Mouse (Mus musculus) liver, embryonic 13.5 days (tissue): Measurements from ENCODE around the gene Chst8. TPM values are rescaled to one million over a fixed set of nuclear protein-coding genes. Genes with fewer than 3 reads are reported as not detected.

Source experiments
- ATAC-seq: fragments of 200-750 bp; cut with Nextera tagmentation; 2 replicates; pipeline ENCODE4 v1.8.0; 2017; ENCODE audit warnings: low read depth, mild to moderate bottlenecking, moderate number of reproducible peaks, moderate library complexity
- DNase-seq: peaks from one replicate; pipeline ENCODE4 v3.0.0; 2022
- H3K27ac ChIP-seq: fragments of 300-500 bp; sonication (generic); 2 replicates; pipeline ENCODE4 v1.5.1; 2015; ENCODE audit warnings: moderate library complexity, mild to moderate bottlenecking, inconsistent platforms
- H3K27me3 ChIP-seq: fragments of 300-500 bp; sonication (generic); 2 replicates; pipeline ENCODE4 v1.6.1; 2015; ENCODE audit warnings: mild to moderate bottlenecking, inconsistent platforms
- H3K36me3 ChIP-seq: fragments of 300-500 bp; sonication (generic); 2 replicates; pipeline ENCODE4 v1.6.1; 2015; ENCODE audit warnings: mild to moderate bottlenecking, inconsistent platforms
- H3K4me1 ChIP-seq: fragments of 300-500 bp; sonication (generic); replicated peaks from 2 replicates; pipeline ENCODE4 v1.6.1; 2015; ENCODE audit warnings: inconsistent platforms
- H3K4me2 ChIP-seq: fragments of 300-500 bp; sonication (generic); 2 replicates; pipeline ENCODE4 v1.6.1; 2015; ENCODE audit warnings: inconsistent platforms, mild to moderate bottlenecking, moderate library complexity
- H3K4me3 ChIP-seq: fragments of 300-500 bp; sonication (generic); replicated peaks from 2 replicates; pipeline ENCODE4 v1.5.1; 2015; ENCODE audit warnings: mild to moderate bottlenecking, inconsistent platforms
- H3K9ac ChIP-seq: fragments of 300-500 bp; sonication (generic); 2 replicates; pipeline ENCODE4 v1.6.1; 2015; ENCODE audit warnings: mild to moderate bottlenecking, inconsistent platforms
- H3K9me3 ChIP-seq: fragments of 300-500 bp; sonication (generic); replicated peaks from 2 replicates; pipeline ENCODE4 v1.6.1; 2016; ENCODE audit warnings: inconsistent platforms
- WGBS: fragments of 180-500 bp; shearing (Covaris S2); methylation state at CpG from one replicate; pipeline ENCODE4 v1.1.7; 2015; ENCODE audit not compliant: insufficient replicate concordance; 5-methylcytosine and 5-hydroxymethylcytosine counted together
- polyA plus RNA-seq: library from polyadenylated mRNA; unstranded; fragments of >200 nt; fragmentation: Nextera tagmentation; extraction: Ambion mirVana; gene quantifications from 2 replicates; pipeline ENCODE4 v1.2.1, GENCODE M21; 2015

Chst8 gene
- polyA plus RNA-seq, 1 experiment from 2014 or later, result 0.53 TPM

DNA sequence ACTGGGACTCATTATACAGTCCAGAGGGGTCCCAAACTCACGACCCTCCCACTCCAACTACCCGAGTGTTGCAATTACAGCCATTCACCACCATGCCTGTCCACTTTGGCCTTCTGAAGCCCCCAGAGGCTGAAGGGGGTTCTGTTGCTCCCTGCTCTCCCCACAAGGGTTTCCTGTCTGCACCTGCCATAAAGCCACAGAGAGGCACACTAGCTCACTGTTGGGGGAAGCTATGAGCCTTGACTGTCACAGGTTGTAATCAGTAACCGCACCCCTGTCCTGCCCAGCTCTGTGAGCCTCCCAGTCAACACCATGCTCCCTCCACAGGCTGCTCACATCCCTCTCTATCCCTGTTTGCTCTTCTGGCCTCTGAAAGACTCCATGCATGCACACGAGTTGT, 64.0 kb downstream of the Chst8 start:
- DNase-seq (no peak), ATAC-seq (no peak)
- WGBS, result 34% methylated on average over 4 of the region's 4 CpGs
- Histone ChIP-seq H3K9ac (no peak overlapping the region), H3K9me3 (no peaks in the 10 kb centered on the region), H3K27me3 (no peaks in the 10 kb centered on the region), H3K4me1 (no peaks in the 10 kb centered on the region), H3K4me3 (no peak overlapping the region), H3K27ac (no peak overlapping the region), H3K4me2 (no peak overlapping the region), H3K36me3 (no peaks in the 10 kb centered on the region)

DNA sequence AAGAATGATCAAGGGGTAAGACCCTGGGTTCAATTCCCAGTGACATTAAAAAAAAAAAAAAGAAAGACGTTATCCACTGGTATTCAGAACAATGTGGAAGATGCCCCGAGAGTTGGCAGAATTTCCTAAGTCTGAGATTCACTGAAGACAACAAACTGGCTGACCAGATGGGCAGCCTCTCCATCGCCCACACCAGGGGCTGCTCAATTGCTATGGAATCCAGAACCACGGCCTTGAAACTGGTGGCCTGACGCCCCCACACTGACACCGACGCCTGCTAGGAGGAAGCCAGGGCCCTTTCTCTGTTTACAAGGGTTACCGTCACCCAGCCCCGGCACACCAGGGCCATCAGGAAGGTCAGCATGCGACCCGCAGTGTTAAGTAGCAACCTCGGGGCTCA, 64.8 kb downstream of the Chst8 start:
- no peaks in the 10 kb centered on the region for H3K4me1 ChIP-seq
- no peak for DNase-seq
- ATAC-seq, result no peak
- H3K9ac ChIP-seq, result no peak overlapping the region
- H3K4me3 ChIP-seq, result no peak overlapping the region
- no peak overlapping the region for H3K27ac ChIP-seq
- H3K4me2 ChIP-seq, result no peak overlapping the region
- no peaks in the 10 kb centered on the region for H3K36me3 ChIP-seq
- no peaks in the 10 kb centered on the region for H3K27me3 ChIP-seq
- WGBS, result 52% methylated on average over 12 of the region's 12 CpGs
- H3K9me3 ChIP-seq, result no peaks in the 10 kb centered on the region

DNA sequence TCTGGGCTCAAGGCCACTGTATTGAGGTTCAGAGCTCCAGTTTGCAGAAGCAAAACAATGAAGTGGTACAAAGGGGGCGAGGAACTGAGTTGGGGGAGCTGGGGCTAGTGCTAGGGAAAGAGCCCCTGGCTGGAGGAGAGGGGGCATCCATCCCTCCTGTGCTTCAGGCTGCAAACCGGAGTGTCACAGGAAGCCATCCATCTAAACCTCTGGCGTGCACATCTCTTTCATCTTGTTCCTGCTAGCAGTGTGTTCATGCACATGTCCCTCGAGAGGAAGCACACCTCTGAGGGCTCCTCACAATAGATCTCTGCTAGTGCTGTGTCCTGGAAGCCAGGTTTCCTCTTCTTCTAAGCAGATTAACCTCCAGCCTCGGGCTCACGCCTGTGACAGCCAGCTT, 65.9 kb downstream of the Chst8 start:
- no peak for DNase-seq
- no peaks in the 10 kb centered on the region for H3K9me3 ChIP-seq
- H3K27ac ChIP-seq, result no peak overlapping the region
- no peak overlapping the region for H3K9ac ChIP-seq
- no peak for ATAC-seq
- WGBS, result 28% methylated on average over 6 of the region's 6 CpGs
- no peaks in the 10 kb centered on the region for H3K36me3 ChIP-seq
- no peak overlapping the region for H3K4me2 ChIP-seq
- no peaks in the 10 kb centered on the region for H3K4me1 ChIP-seq
- H3K27me3 ChIP-seq, result no peaks in the 10 kb centered on the region
- no peak overlapping the region for H3K4me3 ChIP-seq

- no peak for ATAC-seq
- no peak overlapping the region for H3K27ac ChIP-seq
- no peak for DNase-seq
- H3K9me3 ChIP-seq, result no peaks in the 10 kb centered on the region
- WGBS, result 55% methylated on average over 9 of the region's 9 CpGs
- H3K36me3 ChIP-seq, result no peaks in the 10 kb centered on the region
- no peak overlapping the region for H3K4me2 ChIP-seq
- H3K4me3 ChIP-seq, result no peak overlapping the region
- no peaks in the 10 kb centered on the region for H3K4me1 ChIP-seq
- no peak overlapping the region for H3K9ac ChIP-seq
- no peaks in the 10 kb centered on the region for H3K27me3 ChIP-seq
Measured at GRCm38 (mm10) chr7:34746165-34746564, 66.3 kb downstream of the Chst8 start.

DNA sequence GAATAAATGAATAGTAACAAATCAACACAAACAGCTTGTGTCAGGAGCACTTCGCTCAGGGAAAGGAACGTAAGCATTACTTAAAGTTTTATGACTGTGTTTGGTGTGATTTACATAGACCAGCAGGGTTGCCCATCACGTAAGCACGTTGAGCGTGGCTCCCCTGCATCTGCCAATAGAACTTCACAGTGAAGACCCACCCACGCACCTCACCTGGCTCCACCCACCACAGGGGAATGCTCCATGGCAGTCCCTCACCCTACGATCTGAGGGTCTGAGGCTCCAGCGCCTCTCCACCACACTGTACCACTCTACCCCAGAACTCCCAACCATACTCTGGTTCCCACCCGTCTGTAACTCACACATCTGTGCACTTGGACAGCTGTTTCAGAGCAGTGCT, 67.1 kb downstream of the Chst8 start:
- Histone ChIP-seq H3K36me3 (no peaks in the 10 kb centered on the region), H3K4me1 (no peaks in the 10 kb centered on the region), H3K9ac (no peak overlapping the region), H3K27ac (no peak overlapping the region), H3K4me2 (no peak overlapping the region), H3K9me3 (no peaks in the 10 kb centered on the region), H3K4me3 (no peak overlapping the region), H3K27me3 (no peaks in the 10 kb centered on the region)
- DNase-seq (no peak), ATAC-seq (no peak)
- 55% methylated on average over 9 of the region's 9 CpGs for WGBS

DNA sequence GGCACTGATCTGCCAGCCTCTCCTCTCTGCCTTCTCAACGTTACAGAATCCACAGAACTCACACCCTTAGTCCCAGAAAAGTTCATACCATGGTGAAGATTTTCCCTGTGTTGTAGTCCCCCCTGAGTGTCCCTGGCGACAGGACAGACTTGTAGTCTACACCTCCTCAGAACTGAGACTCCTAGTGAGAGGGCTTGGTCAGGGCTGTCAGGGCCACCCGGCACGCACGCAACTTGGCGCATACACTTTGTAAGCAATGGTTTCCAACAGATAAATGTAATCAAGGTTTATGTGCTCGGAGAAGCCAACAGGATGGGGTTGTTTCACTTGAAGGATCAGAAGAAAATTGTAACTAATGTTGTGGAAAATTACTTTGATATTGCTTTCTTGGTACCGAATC, 67.5 kb downstream of the Chst8 start:
- no peak overlapping the region for H3K4me3 ChIP-seq
- no peak overlapping the region for H3K4me2 ChIP-seq
- no peaks in the 10 kb centered on the region for H3K9me3 ChIP-seq
- no peaks in the 10 kb centered on the region for H3K36me3 ChIP-seq
- DNase-seq, result no peak
- no peak overlapping the region for H3K9ac ChIP-seq
- no peak for ATAC-seq
- H3K27ac ChIP-seq, result no peak overlapping the region
- no peaks in the 10 kb centered on the region for H3K4me1 ChIP-seq
- no peaks in the 10 kb centered on the region for H3K27me3 ChIP-seq
- WGBS, result 78% methylated on average over 8 of the region's 8 CpGs

DNA sequence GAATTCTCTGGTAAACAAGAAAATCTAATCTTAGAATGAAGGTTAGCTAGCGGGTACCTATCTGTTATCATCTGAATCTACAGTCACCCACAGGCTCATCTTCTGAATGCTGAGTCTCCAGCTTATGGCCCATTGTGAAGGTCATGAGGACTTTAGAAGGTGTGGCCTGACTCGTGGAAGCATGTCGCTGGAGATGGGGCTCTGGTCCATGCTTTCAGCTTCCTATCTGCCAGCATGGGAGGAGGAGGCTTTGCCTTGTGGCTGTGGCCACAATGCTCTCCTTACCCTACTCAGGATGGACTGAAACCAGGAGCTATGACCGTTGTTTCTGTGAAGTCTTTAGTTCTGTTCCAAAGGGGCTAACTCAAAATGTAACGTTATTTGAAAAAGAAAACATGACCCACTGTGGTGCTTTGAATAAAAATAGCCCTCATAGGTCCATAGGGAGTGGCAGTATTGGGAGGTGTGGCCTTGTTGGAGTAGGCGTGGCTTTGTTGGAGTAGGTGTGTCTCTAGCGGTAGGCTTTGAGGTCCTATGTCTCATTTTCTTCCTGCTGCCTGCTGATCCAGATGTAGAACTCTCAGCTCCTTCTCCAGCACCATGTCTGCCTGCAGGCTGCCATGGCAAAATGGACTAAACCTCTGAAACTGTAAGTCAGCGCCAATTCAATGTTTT, 69.0 kb downstream of the Chst8 start:
- Histone ChIP-seq H3K4me1 (no peaks in the 10 kb centered on the region), H3K4me2 (no peak overlapping the region), H3K36me3 (no peaks in the 10 kb centered on the region), H3K4me3 (no peak overlapping the region), H3K27ac (no peak overlapping the region), H3K27me3 (no peaks in the 10 kb centered on the region), H3K9ac (no peak overlapping the region), H3K9me3 (no peaks in the 10 kb centered on the region)
- WGBS, result 57% methylated on average over 8 of the region's 8 CpGs
- DNase-seq (no peak), ATAC-seq (no peak)

GRCm38 (mm10) chr7:34739371-34739770, 73.1 kb downstream of the Chst8 start:
- no peak overlapping the region for H3K9ac ChIP-seq
- no peaks in the 10 kb centered on the region for H3K27me3 ChIP-seq
- DNase-seq (no peak), ATAC-seq (no peak)
- H3K4me2 ChIP-seq, result no peak overlapping the region
- H3K4me3 ChIP-seq, result no peak overlapping the region
- 75% methylated on average over 8 of the region's 8 CpGs for WGBS
- no peaks in the 10 kb centered on the region for H3K9me3 ChIP-seq
- no peaks in the 10 kb centered on the region for H3K4me1 ChIP-seq
- no peaks in the 10 kb centered on the region for H3K36me3 ChIP-seq
- no peak overlapping the region for H3K27ac ChIP-seq

DNA sequence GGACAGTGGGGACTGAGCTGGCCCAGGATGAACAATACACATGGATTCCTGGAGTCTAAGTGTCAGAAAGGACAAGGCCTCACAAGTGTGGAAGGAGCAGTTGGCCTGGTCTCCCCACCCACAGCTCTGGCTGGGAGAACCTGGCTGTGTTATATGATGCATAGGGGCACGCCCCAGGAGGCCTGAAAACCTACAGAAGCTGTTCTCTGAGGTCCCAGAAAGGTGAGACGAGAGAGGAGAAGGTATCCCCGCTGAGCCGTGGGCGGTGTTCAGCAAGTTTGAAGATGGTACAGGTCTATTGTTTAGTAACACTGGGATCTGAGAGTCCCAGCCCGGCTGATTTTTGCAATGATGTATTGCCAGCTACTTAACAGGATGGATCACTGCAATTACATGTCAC, 75.3 kb downstream of the Chst8 start:
- Histone ChIP-seq H3K4me1 (no peaks in the 10 kb centered on the region), H3K27me3 (no peaks in the 10 kb centered on the region), H3K9me3 (no peaks in the 10 kb centered on the region), H3K4me3 (no peak overlapping the region), H3K36me3 (no peaks in the 10 kb centered on the region), H3K27ac (no peak overlapping the region), H3K9ac (no peak overlapping the region), H3K4me2 (no peak overlapping the region)
- 61% methylated on average over 6 of the region's 6 CpGs for WGBS
- DNase-seq (no peak), ATAC-seq (no peak)

DNA sequence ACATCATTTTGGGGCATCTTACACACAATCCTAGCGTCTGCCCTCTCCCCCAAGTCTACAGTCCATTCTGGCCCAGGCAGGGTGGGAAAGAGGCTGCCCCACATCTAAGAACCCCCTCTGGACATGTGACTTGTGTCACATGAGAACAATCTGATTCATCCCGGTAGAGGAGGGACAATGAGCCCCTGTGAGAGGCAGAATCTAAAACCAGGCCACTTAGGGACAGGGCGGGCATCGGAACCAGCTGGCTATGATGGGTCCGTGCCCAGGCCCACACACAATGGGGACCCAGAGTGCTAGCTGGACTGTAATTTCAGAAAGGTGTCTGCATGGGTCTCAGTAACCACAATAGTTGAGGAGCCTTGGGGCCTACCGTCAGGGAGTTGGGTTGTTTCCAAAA, 78.2 kb downstream of the Chst8 start:
- no peak for ATAC-seq

DNA sequence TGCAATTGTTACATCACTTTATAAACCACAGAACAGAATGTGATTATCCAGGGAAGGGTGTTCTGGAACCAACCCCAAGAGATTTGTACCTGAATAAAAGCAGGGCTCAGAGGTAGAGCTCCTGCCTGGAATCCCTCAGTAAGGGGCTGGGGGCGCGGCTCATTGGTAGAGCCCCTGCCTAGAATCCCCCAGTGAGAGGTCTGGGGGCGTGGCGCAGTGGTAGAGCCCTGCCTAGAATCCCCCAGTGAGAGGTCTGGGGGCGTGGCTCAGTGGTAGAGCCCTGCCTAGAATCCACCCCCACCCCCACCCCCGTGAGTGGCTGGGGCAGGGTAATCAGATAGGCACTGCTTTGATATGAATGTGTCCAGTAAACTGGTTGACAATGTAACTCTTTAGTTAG, 83.6 kb downstream of the Chst8 start:
- Histone ChIP-seq H3K4me2 (no peak overlapping the region), H3K4me1 (no peaks in the 10 kb centered on the region), H3K36me3 (no peaks in the 10 kb centered on the region), H3K27ac (no peak overlapping the region), H3K9me3 (no peaks in the 10 kb centered on the region), H3K27me3 (no peaks in the 10 kb centered on the region), H3K9ac (no peak overlapping the region), H3K4me3 (no peak overlapping the region)
- ATAC-seq, result no peak
- no peak for DNase-seq
- 31% methylated on average over 6 of the region's 6 CpGs for WGBS

More for the DNA sequence above, 78.2 kb downstream of the Chst8 start:
- Histone ChIP-seq H3K36me3 (no peaks in the 10 kb centered on the region), H3K9ac (no peak overlapping the region), H3K9me3 (no peaks in the 10 kb centered on the region), H3K27me3 (no peaks in the 10 kb centered on the region), H3K4me1 (no peaks in the 10 kb centered on the region), H3K4me2 (no peak overlapping the region), H3K27ac (no peak overlapping the region), H3K4me3 (no peak overlapping the region)
- WGBS, result 69% methylated on average over 6 of the region's 6 CpGs
- no peak for DNase-seq

DNA sequence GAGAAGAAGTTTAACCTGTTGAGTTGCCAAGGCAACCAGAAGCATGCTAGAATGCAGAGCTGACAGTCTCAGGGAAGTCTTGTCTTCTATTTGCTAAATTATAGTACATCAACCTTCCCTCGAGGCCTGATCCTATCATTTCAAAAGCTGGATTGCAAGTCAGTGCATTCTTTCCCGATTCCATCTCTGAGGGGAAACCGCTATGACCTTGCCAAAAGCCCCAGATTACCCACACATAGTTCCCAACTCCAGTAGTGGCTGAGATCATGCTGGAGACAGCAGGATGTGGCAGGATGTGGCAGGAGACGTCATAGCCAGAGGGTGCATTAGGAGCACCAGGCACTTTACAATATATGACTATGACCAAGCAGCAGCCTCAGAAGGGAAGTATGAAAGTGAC, 87.3 kb downstream of the Chst8 start:
- no peak overlapping the region for H3K4me3 ChIP-seq
- H3K27me3 ChIP-seq, result no peaks in the 10 kb centered on the region
- DNase-seq (no peak), ATAC-seq (no peak)
- H3K27ac ChIP-seq, result no peak overlapping the region
- H3K9me3 ChIP-seq, result no peaks in the 10 kb centered on the region
- H3K4me1 ChIP-seq, result no peaks in the 10 kb centered on the region
- H3K36me3 ChIP-seq, result no peaks in the 10 kb centered on the region
- H3K4me2 ChIP-seq, result no peak overlapping the region
- H3K9ac ChIP-seq, result no peak overlapping the region
- WGBS, result 52% methylated on average over 4 of the region's 4 CpGs
